Mouse (Mus musculus): ENCODE measurements around the gene Dock10.

Dock10 gene

DNA sequence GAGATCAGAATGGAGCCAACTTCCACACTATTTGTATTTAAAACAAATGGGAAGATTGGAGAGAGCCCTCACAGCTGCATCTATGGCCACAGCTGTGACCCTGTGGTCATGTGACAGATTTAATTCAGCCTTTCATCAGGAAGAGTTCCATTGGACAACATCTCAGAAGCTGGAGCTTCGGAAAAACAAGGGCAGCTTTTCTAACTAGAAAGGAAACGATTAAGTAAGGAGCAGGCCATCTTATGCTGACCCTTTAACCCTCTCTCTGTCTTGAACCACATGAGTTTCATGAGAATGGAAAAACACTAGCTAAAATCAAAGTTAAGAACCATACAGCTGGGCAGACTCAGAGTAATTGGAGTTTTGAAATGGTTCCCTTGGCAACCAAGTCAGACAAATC lies 101.9 kb downstream of the Dock10 start:
- DNase-seq (ENCODE audit: low spot score), result no peak

GRCm38 (mm10) chr1:80655854-80656253 lies 102.5 kb downstream of the Dock10 start:
- DNase-seq (ENCODE audit: low spot score), result no peak

DNA sequence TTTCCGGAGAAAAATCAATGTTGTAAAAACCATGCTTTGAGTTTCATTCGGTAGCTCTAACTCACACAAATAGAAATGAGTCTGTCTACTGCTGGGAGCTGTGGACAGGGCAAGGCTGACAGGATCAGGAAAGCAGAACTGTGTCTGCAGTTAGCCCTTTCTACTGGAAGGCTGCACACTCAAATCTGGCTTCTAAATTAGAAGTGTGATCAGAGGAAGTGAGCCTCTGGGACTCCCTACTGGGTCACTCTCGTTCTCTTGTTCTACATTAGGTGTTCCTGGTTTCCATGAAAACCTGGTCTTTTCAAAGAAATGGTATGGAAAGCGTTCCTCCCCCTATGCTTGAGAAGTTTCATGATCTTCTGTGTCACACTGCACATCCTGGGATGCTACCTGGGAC lies 103.1 kb downstream of the Dock10 start:
- DNase-seq (ENCODE audit: low spot score), result no peak

- no peak for DNase-seq (ENCODE audit: low spot score)
Observed at GRCm38 (mm10) chr1:80654177-80654576, 104.2 kb downstream of the Dock10 start.

DNA sequence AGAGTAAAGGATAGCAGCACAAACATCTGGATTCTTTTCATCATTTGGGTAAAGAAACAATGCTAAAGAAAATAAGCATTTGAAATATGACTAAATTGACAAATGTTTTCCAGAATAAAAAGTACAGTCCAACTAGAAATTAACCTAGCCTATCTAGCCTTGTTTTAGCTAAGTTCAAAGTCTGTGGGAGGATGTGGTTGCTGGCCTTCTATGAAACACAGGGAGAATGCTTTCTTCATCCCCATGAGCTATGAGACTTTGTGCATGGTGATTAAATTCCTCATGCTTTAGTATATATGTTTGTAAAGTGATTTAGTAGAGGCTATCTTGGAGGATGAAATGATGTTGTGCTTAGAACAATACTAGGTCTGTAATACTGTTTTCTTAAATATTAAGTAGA lies 105.5 kb downstream of the Dock10 start:
- no peak for DNase-seq (ENCODE audit: low spot score)

GRCm38 (mm10) chr1:80652083-80652482 lies 106.2 kb downstream of the Dock10 start:
- DNase-seq (ENCODE audit: low spot score), result no peak

DNA sequence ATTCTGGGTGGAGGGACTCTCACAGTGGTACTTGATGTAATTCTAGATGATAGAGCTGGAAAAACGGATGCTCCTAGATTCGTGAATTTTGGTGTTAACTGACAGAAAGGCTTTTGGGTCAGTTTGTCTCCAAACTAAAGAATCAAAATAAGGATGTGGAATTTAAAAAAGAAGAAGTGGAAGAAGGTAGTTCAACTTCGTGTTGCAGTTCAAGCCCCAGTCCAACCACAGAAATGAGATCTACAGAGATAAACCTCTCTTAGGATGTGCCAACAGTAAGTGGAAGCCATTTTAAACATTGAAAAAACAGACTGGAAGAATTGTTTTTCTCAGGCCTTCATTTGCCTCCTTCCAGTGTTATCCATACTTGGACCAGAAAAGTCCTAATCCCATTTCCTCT lies 111.7 kb downstream of the Dock10 start:
- no peak for DNase-seq (ENCODE audit: low spot score)

GRCm38 (mm10) chr1:80643866-80644451 lies 114.4 kb downstream of the Dock10 start:
- no peak for DNase-seq (ENCODE audit: low spot score)

- no peak for DNase-seq (ENCODE audit: low spot score)
Observed at GRCm38 (mm10) chr1:80641832-80642231, 116.5 kb downstream of the Dock10 start.

- no peak for DNase-seq (ENCODE audit: low spot score)
Observed at GRCm38 (mm10) chr1:80641288-80641687, 117.0 kb downstream of the Dock10 start.

- no peak for DNase-seq (ENCODE audit: low spot score)
Observed at GRCm38 (mm10) chr1:80639553-80639952, 118.8 kb downstream of the Dock10 start.

GRCm38 (mm10) chr1:80637214-80637705 lies 121.1 kb downstream of the Dock10 start:
- peak; percentile 66 for DNase-seq (ENCODE audit: low spot score)

DNA sequence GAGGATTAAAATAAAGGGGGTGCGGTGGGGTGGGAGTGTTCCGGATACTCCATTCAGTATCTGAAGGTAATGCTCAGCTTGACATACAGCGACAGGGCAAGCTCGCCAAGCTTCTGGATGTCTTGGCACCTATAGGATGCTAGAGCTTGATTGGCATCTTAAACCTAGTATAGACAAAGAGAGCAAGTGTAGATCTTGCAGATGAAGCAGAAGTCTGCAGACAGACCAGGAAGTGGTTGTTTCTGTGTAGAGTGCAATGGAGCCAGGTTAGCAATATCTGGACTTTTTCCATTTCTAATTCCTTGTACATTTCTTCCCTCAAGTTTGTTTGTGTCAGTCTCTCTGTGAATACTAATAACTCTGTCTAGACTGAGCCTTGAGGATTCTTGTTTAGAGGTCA lies 122.5 kb downstream of the Dock10 start:
- no peak for DNase-seq (ENCODE audit: low spot score)

- no peak for DNase-seq (ENCODE audit: low spot score)
Observed at GRCm38 (mm10) chr1:80633536-80633935, 124.8 kb downstream of the Dock10 start.

DNA sequence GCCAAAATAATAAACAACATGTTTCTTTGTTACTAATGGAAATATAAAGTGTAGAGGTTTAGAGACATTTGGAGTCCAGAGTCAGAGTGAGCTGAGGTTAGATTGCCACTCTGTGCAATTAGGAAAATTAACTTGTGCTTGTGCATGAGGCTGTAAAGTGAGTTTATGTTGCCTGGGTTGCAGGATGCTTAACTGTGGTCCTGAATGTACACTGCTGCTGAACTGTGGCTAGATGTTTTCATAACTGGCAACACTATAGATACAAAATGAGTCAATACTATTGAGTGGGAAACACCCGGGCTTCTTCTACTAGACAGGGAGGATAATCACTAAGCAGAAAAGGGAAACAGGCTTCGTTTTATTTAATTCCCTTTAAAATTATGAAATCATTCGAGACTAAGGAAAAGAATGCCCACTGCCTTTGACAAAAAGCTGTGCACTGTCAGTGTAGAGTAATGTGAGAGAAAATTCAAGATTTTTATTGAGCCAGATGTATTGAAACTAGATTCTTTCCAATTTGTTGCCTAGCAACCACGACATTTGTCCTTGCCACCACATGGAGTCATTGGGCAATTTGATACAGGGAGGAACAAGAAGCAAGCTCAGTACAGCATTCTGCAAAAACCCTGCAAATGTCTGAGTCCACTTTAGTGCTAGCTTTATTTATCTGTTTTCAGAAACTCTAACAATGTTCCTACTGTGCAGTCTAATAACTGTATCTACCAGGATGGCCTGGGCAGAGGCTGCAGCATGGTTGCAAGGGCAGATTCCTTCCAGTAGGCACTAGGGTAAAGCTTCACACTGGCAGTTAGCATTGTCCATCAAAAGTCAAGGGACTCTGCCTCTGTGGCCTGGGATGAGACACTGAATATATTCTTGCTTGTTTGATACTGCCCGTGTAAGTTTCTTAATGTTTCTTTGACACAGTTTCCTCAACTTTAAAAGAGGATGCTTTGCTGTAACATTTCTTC lies 127.9 kb downstream of the Dock10 start:
- DNase-seq (ENCODE audit: low spot score), result no peak

- DNase-seq (ENCODE audit: low spot score), result no peak
Observed at GRCm38 (mm10) chr1:80628054-80628453, 130.3 kb downstream of the Dock10 start.

DNA sequence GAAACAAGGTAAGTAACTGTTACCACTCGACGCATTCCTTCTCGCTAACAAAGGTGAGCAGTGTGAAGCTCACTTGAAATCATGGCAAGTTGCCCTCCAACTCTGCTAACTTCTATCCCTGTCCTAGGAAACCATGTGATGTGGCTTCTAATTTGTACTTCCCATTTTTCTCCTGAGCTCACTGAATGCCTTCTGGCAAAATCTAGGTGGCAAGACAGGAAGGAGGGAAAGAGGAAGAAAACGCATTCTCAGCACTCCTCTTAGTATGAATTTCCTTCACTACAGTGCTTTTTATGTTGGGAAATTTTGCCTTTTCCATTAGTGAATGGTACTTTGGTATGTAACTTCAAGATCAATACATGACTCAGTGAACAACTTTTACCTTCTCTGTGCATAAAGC lies 131.5 kb downstream of the Dock10 start:
- no peak for DNase-seq (ENCODE audit: low spot score)

DNA sequence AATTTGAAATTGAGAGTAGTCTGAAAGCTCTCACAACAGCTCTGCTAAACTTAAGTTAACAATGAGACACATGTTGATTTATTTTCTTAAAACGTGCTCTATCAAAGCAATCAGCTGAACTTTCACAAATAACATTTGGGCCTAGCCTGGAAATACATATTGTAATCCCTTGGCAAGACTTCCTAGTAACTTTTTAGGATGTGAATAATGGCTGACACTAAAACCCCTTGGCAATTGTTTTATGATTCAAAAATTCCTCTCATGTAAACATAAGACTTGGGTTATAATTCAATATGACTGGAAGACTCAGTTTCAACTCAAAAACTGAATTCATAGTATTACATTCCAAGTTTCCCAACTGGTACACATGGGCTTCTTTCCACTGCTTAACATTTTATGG lies 133.0 kb downstream of the Dock10 start:
- DNase-seq (ENCODE audit: low spot score), result no peak

- DNase-seq (ENCODE audit: low spot score), result no peak
Observed at GRCm38 (mm10) chr1:80624552-80624951, 133.8 kb downstream of the Dock10 start.

DNA sequence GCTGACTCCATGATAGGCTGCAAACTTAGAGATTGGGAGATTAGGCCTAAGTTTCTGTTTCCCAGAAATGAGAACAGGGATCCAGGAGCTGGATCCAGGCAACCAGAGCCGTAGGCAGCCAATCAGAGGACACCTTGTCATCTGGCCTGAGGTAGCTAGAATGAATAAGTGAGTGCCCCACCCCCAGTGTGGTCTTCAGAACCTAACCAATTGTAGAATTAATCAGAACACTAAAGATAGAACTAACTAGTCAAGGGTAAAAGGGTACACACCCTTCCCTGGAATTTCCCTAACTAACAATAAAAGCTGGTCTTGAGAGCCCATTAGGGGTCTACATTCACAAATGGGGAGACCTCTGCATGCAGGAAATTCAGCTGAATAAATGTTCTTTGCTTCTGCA lies 135.7 kb downstream of the Dock10 start:
- DNase-seq (ENCODE audit: low spot score), result no peak

GRCm38 (mm10) chr1:80619100-80619499 lies 139.2 kb downstream of the Dock10 start:
- no peak for DNase-seq (ENCODE audit: low spot score)

- DNase-seq (ENCODE audit: low spot score), result no peak
Observed at GRCm38 (mm10) chr1:80616671-80617070, 141.7 kb downstream of the Dock10 start.

DNA sequence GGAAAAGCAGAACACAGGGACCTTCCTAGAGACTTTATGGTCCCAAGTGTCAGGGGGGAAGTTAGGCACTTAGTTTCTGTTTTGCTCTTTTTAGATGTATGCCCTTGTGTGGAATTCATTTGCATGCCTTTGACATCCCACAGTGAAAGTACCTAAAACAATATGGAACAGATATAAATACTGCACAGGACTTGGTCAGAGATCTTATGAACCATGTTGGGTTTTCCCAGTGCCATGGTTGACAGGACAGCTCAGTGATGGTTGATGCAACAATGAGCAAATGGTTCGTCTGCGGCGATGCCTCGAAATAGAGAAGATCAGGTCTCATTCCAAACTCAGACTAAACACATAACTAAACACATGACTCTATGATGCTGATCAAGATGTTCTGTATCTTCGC lies 143.6 kb downstream of the Dock10 start:
- no peak for DNase-seq (ENCODE audit: low spot score)
